In the genomic region with DNA sequence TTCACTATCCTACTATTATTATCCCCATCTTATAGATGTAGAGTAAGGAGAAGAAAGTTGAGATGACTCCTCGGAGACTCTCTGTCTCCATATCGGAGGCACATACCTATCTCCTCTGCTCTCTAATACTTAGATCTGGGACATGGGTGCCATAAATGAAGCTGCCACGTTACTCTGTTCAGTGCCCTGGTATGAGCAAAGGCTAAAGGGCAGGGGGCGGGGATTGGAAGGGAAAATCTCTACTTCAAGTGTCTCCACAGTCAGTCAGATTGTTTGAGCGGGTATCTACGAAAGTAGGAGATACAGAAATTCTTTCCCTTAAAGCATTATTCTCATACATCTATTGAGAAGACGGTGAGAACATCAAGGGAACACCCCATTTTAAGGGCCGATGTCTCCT, we compare ENCODE assay signal across 17 mouse cellular contexts.
"Had no signal": no experiment of that assay in that cellular context is flagged by ENCODE, and none has a peak within 500 bp of the region (broad histone marks: within the 10 kb centered on the region; RNA-seq: fewer than 3 reads in every experiment).

No protein-coding gene starts in this region.

- ATAC-seq: hindbrain, embryonic 16.5 days; intestine, embryonic 15.5 days; liver, embryonic 12.5 days; midbrain, embryonic 16.5 days had no signal

- H3K36me3 ChIP-seq: intestine, embryonic 15.5 days; liver, embryonic 12.5 days; liver, embryonic 15.5 days; lung, embryonic 15.5 days; midbrain, embryonic 12.5 days; neural tube, embryonic 13.5 days had no signal

- H3K9ac ChIP-seq: intestine, embryonic 15.5 days; liver, embryonic 12.5 days; liver, embryonic 15.5 days; lung, embryonic 15.5 days; midbrain, embryonic 12.5 days; neural tube, embryonic 13.5 days had no signal

- H3K4me2 ChIP-seq: intestine, embryonic 15.5 days; liver, embryonic 12.5 days; liver, embryonic 15.5 days; lung, embryonic 15.5 days; midbrain, embryonic 12.5 days; neural tube, embryonic 13.5 days had no signal

- H3K27me3 ChIP-seq: intestine, embryonic 15.5 days; liver, embryonic 12.5 days; liver, embryonic 15.5 days; lung, embryonic 15.5 days; midbrain, embryonic 12.5 days; neural tube, embryonic 13.5 days had no signal

- H3K27ac ChIP-seq: intestine, embryonic 15.5 days; left cerebral cortex, adult 2 months; liver, embryonic 12.5 days; liver, embryonic 15.5 days; lung, embryonic 15.5 days; midbrain, embryonic 12.5 days; neural tube, embryonic 13.5 days had no signal

- H3K9me3 ChIP-seq: intestine, embryonic 15.5 days; liver, embryonic 12.5 days; liver, embryonic 15.5 days; lung, embryonic 15.5 days; midbrain, embryonic 12.5 days; neural tube, embryonic 13.5 days had no signal

- DNase-seq: layer of hippocampus, postnatal 36 days; lung, adult 18-20 months; lung, postnatal 10 days; lung, postnatal 36 days; retina, postnatal 1 day; thymus, adult 18-20 months; thymus, postnatal 36 days had no signal

- H3K4me3 ChIP-seq: intestine, embryonic 15.5 days; left cerebral cortex, adult 2 months; liver, embryonic 12.5 days; liver, embryonic 15.5 days; lung, embryonic 15.5 days; midbrain, embryonic 12.5 days; myocyte; neural tube, embryonic 13.5 days had no signal

- H3K4me1 ChIP-seq: intestine, embryonic 15.5 days; lung, embryonic 15.5 days; neural tube, embryonic 13.5 days had no signal
